Mouse (Mus musculus) lung, postnatal 0 days (tissue): ENCODE results near the gene Pcsk5.

ENCODE experiments used
- CTCF ChIP-seq: IDR thresholded peaks from 2 replicates; pipeline ENCODE4 v1.5.1; 2016; ENCODE audit warnings: antibody characterized with exemption, mild to moderate bottlenecking
- EP300 ChIP-seq: IDR thresholded peaks from 2 replicates; pipeline ENCODE4 v1.6.1; 2016; ENCODE audit warnings: antibody characterized with exemption, mild to moderate bottlenecking, control low read depth

DNA sequence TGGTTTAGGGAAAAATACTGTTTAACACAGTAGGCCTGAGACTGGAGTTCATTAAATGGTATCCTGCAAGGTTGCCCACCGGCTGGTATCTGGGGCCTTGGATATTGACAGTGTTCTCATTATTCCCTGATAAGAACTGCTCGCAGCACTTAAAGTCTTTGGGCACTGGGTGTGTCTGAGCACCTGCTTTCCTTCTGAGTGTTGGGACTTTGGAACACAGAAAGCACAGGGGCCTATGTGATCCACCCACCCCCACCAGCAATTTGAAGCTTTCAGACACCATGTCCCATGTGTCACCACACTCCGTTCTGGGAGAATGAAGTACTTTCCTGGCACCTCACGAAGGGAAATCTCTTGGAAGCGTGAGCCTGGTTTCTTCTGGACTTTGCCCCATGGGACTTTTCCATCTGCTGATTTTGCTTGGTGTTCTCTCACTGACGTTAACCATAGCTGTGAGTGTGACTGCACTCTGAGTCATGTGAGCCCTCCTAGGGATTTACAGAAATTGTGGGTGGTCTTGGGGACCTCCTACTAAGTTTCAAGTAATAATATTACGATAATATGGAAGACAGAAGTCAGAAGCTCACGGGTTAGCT lies 92.9 kb downstream of the Pcsk5 start:
- TF ChIP-seq CTCF (no peak), EP300 (no peak)
